Mouse (Mus musculus) natural killer cell, adult 2 months (primary cell): Measurements from ENCODE around the gene Nostrin.
A peak's percentile ranks its signal among the peaks of the same experiment; 100 is the strongest.

ENCODE experiments used
- DNase-seq, 2 experiments: peaks; one replicate each; pipeline ENCODE4 v3.0.0; 2022; ENCODE audit warnings: low spot score in 2 of 2

Gene Nostrin

DNA sequence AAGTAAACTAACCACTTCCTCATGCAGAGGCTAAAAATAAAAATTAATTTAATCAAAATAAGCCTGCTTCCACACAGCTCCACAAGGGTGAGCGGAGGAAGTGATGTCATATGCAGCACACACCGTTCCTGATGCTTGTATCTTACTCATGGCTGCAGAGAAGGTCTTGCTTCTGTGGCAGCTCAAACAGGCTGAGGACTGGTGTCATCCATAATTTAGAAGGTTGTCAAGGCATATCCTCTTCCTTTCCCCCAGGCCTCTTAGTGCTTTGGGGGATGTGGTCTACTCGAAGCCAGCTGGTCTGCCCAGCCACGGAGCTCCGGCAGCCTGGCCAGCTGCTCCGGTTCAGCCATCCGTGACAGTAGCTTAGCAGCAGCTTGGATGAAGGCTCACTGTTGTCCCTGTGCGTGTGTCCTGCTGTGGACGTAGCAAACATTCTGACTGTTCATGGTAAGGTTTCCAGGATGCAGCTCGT is 6.6 kb upstream of the Nostrin start:
- peak in 1 of 2 experiments; percentile 2 for DNase-seq

DNA sequence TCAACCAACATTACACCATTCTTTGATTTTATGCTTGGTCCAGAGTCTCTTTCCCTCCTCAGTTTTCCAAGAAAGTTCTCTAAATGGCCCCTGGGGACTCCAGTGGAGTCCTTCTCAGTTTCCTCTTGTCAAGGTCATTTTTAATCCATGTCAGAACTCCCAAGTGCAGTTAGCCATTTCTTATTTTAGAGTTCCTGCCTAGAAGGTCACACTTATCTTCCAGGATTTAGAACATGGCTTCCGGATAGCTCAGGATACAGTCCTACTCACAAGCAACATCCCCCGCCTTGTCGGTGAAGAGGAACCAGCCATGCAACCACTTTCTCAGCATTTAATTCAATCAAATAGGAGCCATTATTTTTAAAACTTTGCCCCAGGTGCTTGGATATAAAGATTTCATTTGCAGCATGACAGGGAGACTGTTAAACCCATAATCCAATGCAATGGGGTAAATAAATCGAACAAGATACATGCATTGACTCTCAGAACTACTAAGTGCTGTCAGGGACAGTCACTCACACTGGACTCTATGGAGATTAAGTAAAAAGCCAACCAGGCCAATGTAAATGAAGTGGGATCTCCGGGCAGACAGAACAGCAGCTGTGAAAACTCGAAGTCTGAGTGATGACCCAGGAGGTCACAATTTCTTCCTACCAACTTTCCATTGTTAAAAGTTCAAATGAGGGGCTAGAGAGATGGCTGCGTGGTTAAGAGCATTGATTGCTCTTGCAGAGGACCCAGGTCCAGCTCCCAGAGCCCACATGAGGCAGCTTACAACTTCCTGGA is 6.0 kb upstream of the Nostrin start:
- no peak for DNase-seq

DNA sequence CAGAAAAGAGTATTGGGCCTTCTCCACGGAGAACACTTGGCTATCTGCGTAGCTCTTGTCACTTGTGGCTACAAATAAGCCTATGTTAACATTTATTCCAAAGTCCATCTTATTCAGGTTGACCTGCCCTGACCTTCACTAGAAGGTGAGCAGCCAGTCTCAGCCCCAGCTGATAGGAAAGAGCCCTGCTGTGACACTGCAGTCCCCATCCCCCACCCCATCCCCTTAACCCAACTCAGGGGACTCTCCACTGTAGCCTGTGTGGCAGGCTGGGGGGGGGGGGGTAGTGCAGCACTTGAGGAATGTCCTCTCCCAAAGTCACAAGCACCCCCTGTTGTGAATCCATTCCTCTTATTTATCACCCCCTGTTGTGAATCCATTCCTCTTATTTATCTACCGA is 3.6 kb upstream of the Nostrin start:
- no peak for DNase-seq

DNA sequence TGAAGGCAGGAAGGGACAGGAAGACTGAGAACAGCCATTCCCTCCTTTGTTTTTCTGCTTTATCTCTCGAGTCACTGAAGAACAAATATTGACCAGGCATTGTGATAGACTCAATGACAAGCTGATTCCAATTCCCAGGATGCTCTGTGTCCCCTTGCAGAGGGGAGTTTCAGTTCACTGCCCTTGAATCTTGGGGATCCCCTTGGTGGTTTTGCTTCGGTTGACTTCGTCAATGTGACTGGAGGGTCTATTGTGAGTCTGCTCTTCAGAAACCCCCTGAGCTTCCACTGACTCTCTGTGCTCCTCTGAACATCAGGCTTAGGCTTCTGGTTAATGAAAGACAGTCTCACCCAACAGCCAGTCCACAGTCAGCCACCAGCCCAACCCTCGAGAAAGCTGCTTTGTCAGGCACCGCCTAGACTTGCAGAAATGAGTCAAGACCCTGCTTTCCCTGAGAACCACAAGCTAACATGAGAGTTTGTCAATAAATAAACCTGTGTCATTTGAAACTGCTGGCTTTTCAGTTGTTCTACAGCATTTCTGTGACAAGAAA is 3.0 kb upstream of the Nostrin start:
- no peak for DNase-seq

DNA sequence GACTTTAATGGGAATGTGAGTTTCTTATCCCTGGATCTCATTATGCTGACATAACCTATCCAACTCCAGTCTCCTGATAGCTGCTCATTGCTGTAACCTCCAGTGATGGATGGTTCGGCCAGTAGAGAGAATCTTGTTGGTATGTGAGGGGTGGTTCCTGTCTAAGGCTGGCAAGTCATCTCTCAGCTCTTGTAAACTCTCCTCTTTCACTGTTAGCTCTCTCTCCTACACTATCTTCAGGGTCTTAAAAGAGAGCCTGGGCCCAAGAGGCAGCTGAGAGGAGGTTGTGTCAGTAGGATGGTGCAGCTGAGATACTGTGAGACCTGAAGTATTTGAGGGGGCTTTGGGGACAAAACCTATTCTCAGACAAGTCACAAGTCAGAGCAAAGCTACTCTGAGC is 1.4 kb upstream of the Nostrin start:
- DNase-seq: no peak

DNA sequence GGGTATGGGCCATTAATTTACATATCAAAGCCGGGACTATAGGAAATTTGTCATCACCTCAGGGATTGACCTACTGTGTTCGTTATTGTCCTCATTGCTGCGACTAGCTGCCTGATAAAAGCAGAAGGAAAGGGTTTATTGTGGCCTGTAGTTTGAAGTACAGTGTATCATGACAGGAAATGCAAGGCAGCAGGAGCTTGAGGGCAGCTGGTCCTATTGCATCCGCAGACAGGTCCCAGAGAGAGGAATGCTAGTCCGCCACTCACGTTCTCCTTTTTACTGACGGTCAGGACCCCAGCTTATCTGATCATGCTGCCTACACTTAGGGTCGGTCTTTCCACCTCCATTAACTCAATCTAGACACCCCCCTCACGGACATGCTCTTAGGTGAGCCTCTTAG is 663 bp upstream of the Nostrin start:
- no peak for DNase-seq

DNA sequence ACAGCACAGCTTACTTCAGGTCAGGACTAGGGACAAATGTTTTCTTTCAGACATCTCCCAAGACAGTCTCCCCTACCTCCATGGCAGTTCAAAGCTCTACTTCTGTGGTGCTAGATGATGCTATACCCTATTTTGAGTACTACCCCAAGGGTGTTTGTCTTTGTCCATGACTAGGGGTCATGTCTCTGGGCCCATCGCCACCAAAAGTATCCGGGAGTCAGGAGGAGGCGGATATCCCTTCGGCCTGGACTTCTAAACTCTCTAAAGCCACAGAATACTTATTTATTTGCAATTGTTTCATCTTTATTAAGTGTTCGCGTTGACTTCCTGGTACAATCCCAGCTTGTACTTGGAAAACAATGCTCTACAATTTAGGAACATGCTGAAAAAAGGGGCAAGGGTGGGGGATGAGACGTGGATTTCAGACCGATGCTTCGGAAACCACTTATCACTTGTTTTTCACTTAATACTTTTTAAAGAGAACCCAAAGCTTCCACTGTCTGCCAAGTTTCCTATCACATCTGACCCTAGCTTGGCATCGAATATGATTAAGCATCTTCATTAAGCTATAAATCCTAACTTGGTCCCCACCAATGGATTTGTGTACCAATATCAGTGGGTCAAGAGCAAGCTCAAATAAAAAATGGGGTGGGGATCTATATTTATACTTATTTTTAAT is 1.9 kb downstream of the Nostrin start:
- DNase-seq: no peak

DNA sequence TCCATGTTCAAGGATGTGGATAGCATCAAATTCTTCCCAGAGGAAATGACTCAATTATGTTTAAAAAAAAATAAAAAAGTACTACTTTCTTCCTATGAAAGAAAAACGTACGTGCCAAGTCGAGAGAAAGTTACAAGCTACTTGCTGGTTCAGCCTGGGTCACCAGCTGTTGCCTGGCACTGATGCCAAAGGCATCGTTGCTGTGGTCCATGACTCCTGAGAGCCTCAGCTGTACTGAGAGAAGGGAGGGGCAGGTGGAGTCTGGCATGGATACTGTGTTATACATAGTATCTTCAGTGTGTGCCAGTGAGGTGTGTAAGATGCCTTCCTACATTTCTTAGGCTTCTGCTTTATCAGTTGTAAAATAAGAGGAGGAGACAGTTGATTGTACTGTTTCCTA is 3.2 kb downstream of the Nostrin start:
- DNase-seq: no peak

DNA sequence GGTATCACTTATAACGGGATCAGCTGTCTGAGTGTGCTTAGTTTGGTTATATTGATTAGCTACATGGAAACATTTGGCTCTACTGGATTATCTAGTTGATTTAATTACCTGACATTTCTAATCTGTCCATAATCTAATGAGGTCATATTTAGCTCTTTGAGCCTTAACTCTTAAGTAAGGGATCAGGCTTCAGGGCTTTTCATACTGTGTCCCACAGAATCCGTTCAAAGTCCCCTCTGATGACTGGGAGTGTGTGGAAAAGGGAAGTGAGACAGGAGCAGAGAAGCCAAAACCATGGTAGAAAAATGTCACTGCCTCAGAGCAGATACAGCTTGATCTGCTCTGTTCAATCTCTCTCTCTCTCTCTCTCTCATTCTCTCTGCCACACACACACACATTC is 4.6 kb downstream of the Nostrin start:
- DNase-seq: no peak

DNA sequence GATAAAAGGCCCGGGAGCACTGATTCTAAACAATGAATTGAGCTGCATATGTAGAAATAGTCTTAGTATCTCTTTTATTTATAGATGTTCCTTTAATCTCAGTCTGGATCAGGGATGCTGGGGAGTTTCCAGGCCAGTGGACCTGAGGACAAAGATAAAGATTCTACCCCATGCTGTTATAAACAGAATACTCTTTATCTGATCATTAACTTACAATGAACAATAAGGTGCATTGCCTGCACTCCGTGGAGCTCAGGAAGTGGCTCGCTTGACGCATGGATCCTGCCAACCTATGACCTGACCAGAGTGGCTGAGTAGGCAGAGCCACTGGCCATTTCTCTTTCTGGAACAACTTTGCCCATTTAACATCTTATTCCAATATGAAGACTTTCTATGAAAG is 5.2 kb downstream of the Nostrin start:
- DNase-seq: no peak

DNA sequence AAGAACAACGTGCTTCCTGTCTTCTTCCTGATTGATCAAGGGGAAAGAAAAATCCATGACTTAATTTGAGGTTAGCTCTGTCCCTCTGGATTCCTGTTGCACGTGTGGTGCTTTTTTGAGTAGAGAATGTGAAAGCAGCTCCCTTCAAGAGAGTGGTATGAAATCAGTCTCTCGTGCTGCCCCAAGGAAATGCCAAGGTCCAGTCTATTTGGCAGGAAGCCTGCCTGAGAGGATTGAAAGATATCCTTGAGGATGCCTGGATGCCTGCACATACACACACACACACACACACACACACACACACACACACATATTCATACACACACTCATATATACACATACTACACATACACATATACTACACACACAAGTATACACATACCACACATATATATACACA is 13.1 kb downstream of the Nostrin start:
- DNase-seq: no peak

DNA sequence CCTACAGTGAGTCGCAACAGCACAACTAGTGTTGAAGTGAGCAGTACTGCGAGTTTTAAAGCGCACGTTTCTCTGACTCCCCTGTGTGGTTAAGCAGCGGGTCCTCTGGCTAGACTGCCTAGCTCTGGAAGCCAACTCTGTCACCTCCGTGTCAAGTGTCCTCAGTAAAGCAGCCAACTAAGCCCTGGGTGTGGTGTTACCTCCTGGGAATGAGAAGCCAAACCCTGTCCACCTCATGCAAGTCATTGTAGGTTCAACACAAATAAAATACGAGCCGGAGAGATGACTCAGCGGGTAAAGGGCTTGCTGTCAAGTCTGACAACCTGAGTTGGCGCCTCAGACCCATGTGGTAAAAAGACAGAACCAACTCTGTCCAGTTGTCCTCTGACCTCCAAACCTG is 13.6 kb downstream of the Nostrin start:
- no peak for DNase-seq

DNA sequence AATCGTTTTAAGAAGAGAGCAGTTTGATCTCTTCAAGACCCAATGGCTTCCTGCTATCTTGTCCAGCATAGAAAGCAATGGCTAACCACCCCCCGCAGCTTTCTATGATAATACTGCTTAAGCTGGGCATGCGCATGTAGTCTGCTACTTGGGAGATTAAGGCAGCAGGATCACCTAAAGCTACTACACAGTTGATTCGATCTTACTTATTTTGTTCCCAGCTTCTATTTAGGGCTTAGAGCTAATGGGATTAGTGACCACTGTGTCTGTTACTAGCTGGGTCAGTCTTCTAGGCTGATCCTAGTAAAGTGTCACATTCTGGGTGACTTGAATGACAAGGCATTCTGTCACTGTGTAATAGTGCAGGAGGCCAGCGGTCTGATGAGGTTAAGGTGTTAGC is 15.2 kb downstream of the Nostrin start:
- no peak for DNase-seq

DNA sequence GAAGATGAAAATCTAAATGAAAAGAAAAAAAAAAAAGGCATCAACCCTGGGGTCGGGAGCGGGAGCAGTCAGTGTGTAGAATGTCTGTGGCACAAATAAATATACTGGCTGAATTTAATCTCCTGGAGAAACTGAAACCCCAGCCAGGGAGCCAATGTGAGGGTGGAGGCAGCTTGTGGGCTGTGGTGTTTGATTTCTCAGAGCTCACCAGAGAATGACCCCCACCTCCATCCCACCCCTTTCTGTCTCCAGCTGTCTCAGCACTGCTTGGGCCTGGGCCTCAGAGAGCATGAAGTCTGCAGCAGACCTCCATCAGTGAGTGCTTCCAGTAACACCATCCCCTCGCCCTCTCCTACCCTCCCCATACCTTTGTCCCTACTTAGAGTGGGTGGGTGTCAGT is 20.3 kb downstream of the Nostrin start:
- no peak for DNase-seq

DNA sequence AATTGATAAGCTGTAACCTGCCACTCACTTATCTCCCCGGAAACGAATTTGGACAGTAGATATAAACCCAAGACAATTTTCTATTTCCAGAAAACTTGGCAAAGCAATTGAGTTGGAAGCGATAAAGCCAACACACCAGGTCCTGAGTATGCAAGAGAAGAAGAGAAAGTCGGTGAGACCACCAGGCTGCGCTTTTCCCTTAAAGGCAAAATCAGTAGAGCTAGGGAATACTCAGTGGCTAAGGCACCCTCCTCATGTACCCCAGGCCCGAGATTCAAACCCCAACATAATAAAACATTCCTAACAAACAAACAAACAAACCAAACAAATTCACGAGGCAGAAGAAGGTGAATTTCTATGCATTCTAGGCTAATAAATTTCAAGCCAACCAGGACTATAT is 20.7 kb downstream of the Nostrin start:
- no peak for DNase-seq

DNA sequence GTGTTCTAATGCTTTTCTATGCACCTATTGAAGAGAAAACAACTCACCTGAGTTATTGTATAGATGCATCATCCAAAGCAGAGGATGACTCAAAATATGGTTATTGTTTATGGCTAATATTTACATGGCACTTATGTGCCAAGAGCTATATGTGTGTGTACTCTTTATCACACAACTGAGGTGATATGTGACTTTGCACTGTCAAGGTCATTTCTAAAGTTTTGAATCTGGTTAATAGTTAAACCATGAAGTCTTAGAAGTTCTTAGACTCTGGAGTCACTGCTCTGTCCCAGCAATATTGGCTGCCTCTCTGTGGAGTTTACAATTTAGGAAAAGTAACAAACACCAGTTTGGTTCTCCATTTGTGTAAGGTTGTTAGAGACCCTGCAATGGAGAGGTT is 23.3 kb downstream of the Nostrin start:
- no peak for DNase-seq

DNA sequence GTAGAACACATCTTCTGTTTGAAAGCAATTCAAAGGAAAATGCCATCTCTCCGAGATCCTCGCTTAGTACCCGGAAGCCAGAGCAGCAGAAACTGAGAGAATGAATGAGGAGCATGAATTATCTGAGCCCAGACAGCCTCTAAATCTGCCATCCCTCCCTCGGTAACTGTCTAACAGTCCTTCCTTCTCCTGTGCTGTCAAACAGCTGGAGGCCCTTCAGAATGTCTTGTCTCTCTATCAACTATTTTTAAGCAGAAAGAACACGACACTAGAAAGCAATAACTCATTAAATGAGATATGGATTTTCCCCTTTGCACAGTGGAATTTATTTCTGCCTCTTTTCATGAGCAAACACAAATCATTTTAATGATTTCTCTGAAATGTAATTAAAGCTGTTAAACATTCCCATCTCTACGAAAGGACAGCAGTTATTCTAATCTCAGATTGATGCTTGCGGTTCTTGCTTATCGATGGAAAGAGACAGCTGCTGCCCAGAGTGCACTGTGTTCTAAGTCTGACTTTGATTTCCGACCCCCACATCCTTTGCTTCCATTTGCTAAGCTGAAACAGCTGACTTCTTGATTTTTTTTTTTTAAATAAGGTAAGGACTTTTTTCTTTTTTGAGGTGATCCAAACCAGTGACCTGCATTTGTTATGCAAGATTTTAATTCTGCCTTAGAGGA is 34.9 kb downstream of the Nostrin start:
- DNase-seq: no peak

DNA sequence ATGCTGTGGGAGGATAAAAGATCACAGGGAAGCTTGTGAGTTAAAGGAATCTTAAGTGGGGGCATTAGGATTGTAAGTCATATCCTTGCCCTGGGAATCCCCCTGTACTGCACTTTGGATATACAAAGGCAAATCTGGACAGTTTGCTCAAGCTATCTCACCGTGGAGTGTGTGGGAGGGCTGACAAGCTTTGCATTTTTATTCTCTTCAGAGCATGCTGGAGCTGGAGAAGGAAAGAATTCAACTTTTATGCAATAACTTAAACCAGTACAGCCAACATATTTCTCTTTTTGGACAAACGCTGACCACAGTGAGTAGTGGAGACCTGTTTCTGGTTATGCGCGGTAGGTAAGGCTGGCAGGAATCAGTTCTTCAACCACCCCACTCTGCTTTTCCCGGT is 39.7 kb downstream of the Nostrin start:
- no peak for DNase-seq

DNA sequence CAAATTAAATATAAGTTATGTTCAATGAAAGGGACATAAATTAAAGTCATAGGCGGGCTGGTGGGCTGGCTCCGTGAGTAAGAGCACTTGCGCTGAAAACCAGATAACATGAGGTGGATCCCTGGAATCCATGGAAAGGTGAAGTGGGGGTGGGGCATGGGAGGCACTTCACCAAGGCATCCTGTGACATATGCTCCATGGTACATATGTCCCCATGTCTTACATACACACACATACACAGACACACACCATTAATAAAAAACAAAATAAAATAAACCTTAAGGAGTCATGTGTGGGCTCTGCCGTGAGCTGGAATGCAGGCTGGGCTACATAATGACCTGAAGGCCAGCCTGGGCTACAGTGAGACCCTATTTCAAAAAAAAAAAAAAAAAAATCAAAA is 44.1 kb downstream of the Nostrin start:
- DNase-seq: no peak

DNA sequence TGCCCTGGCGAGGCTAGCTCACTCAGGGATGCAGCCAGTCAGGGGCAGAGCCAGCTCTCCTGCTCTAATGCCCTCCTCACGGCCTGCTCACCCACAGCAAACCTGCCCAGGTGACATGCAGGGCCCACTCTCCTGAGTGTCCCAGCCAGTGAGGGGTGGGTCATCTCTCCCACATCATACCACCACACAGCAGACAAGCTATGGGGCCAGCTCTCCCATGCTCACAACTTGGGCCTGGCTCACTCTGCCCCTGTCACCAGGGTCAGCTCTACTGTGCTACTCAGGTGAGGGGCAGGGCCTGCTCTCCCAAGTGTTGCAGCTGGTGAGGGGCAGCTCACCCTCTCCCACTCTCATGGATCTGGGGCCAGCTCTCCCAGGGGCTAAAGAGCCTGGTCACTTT is 52.4 kb downstream of the Nostrin start:
- DNase-seq: no peak

DNA sequence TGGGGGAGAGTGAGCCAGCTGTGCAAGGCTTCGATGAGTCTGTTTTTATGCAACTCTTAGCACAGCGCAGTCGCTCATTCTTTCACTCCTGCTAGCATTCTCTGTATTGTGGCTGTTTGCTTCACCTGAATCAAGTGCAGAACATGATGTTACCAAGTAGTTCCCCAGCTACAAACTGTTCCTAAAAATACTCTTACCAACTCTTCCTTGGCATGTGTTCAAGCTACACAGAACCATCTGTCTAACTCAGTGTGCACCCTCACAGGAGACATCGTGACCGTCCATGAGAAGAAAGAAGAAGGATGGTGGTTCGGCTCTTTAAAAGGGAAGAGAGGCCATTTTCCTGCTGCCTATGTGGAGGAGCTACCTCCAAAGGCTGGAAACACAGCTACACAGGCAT is 53.1 kb downstream of the Nostrin start:
- no peak for DNase-seq

DNA sequence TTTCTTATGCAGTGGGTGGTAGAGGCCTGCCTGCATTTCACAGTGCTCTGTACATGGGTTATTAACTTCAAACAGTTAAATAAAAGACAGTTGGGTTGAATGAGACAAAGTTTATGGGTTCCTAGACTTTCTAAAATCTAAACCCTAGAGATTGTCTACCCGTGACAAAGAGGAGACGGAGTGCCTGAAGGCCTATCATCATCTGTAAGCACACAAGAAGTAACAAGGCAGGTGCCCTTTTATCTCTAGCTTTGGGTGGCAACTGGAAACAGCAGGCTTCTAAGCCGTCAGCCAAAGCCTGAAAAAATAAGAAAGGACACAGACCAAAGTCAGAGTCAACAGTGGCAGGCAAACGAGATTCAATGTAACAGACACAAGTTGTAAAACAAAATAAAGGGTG is 53.6 kb downstream of the Nostrin start:
- no peak for DNase-seq

DNA sequence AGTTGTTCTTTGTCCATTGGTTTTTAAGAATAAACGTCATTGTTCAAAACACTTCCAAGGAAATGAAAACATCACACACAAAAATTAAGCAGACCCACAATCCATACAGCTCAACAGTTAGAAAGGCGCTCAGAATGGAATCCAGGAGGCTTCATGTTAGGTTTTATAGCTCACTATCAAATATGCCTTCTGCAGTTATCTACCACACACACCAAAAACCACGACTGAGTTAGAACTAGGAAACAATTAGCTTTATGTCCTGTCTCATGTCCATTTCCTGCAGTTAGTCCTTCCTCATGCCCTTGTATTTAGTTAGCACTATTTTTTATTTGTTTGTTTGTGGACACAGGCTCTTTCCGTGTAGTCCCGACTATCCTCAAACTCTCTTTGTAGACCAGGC is 55.5 kb downstream of the Nostrin start:
- no peak for DNase-seq
